Mouse (Mus musculus) lung, adult 2 months (tissue): ENCODE results near the gene Ybx3.

Experiments
- CTCF ChIP-seq: fragments of 200-500 bp; IDR thresholded peaks from 2 replicates; pipeline ENCODE4 v1.5.1; 2011; ENCODE audit warnings: mild to moderate bottlenecking, low read length, control low read depth; ENCODE audit not compliant: insufficient read depth
- POLR2A ChIP-seq: fragments of 200-500 bp; IDR thresholded peaks from 2 replicates; pipeline ENCODE4 v1.6.1; 2011; ENCODE audit warnings: low read depth, mild to moderate bottlenecking, control low read depth, low read length, borderline replicate concordance; ENCODE audit errors: extremely low read depth

- TF ChIP-seq CTCF: no peak
- TF ChIP-seq POLR2A: no peak
Measured at GRCm38 (mm10) chr6:131406957-131407356, 18.7 kb upstream of the Ybx3 start.
